Mouse (Mus musculus): ENCODE measurements around the gene Ccdc57. TPM values are rescaled to one million over a fixed set of nuclear protein-coding genes. Genes with fewer than 3 reads are reported as not detected.
A peak's percentile ranks its signal among the peaks of the same experiment; 100 is the strongest.

Ccdc57 gene
- polyA plus RNA-seq, 1 experiment from 2014 or later, result 4.4 TPM

- WGBS, result 91% methylated on average over 13 of the region's 13 CpGs
- Histone ChIP-seq H3K9me3 (no peaks in the 10 kb centered on the region), H3K4me2 (no peak overlapping the region), H3K36me3 (peaks cover 94% of the 10 kb centered on the region), H3K4me3 (no peak overlapping the region), H3K27ac (no peak overlapping the region), H3K27me3 (no peaks in the 10 kb centered on the region), H3K9ac (no peak overlapping the region), H3K4me1 (peaks cover 26% of the 10 kb centered on the region)
- no peak for ATAC-seq (ENCODE audit: insufficient number of reproducible peaks, low FRiP score, low TSS enrichment, low read depth)
These were observed 29.5 kb upstream of the Ccdc57 start for GRCm38 (mm10) chr11:120962050-120962771.

GRCm38 (mm10) chr11:120961594-120961993, 28.9 kb upstream of the Ccdc57 start:
- Histone ChIP-seq H3K9me3 (no peaks in the 10 kb centered on the region), H3K27me3 (no peaks in the 10 kb centered on the region), H3K4me2 (no peak overlapping the region), H3K4me1 (peaks cover 26% of the 10 kb centered on the region), H3K27ac (no peak overlapping the region), H3K4me3 (no peak overlapping the region), H3K9ac (no peak overlapping the region), H3K36me3 (peaks cover 95% of the 10 kb centered on the region)
- ATAC-seq (ENCODE audit: insufficient number of reproducible peaks, low FRiP score, low TSS enrichment, low read depth), result no peak
- WGBS, result 80% methylated on average over 7 of the region's 7 CpGs

- WGBS, result 48% methylated on average over 1 of the region's 1 CpGs
- H3K27me3 ChIP-seq, result no peaks in the 10 kb centered on the region
- no peak overlapping the region for H3K4me3 ChIP-seq
- H3K4me2 ChIP-seq, result no peak overlapping the region
- no peak for ATAC-seq (ENCODE audit: insufficient number of reproducible peaks, low FRiP score, low TSS enrichment, low read depth)
- peaks cover 93% of the 10 kb centered on the region for H3K36me3 ChIP-seq
- H3K27ac ChIP-seq, result no peak overlapping the region
- peaks cover 24% of the 10 kb centered on the region for H3K4me1 ChIP-seq
- no peak overlapping the region for H3K9ac ChIP-seq
- no peaks in the 10 kb centered on the region for H3K9me3 ChIP-seq
These were observed 27.6 kb upstream of the Ccdc57 start for GRCm38 (mm10) chr11:120960248-120960647.

- Histone ChIP-seq H3K36me3 (peaks cover 89% of the 10 kb centered on the region), H3K9me3 (no peaks in the 10 kb centered on the region), H3K9ac (no peak overlapping the region), H3K27ac (no peak overlapping the region), H3K27me3 (no peaks in the 10 kb centered on the region), H3K4me1 (peaks cover 24% of the 10 kb centered on the region), H3K4me2 (no peak overlapping the region), H3K4me3 (no peak overlapping the region)
- 80% methylated on average over 3 of the region's 3 CpGs for WGBS
- ATAC-seq (ENCODE audit: insufficient number of reproducible peaks, low FRiP score, low TSS enrichment, low read depth), result no peak
These were observed 26.9 kb upstream of the Ccdc57 start for GRCm38 (mm10) chr11:120959564-120959963.

GRCm38 (mm10) chr11:120959066-120959465, 26.4 kb upstream of the Ccdc57 start:
- H3K4me1 ChIP-seq, result peaks cover 21% of the 10 kb centered on the region; the same call in 1 of the 2 replicates
- no peak overlapping the region for H3K9ac ChIP-seq
- H3K4me2 ChIP-seq, result no peak overlapping the region
- no peaks in the 10 kb centered on the region for H3K9me3 ChIP-seq
- no peak overlapping the region for H3K4me3 ChIP-seq
- peaks cover 84% of the 10 kb centered on the region for H3K36me3 ChIP-seq
- no peak for ATAC-seq (ENCODE audit: insufficient number of reproducible peaks, low FRiP score, low TSS enrichment, low read depth)
- peak overlapping the region; percentile 47 for H3K27ac ChIP-seq
- H3K27me3 ChIP-seq, result no peaks in the 10 kb centered on the region
- WGBS, result 88% methylated on average over 18 of the region's 18 CpGs

GRCm38 (mm10) chr11:120957731-120958257, 25.1 kb upstream of the Ccdc57 start:
- WGBS, result 67% methylated on average over 15 of the region's 15 CpGs
- no peaks in the 10 kb centered on the region for H3K27me3 ChIP-seq
- no peak overlapping the region for H3K9ac ChIP-seq
- H3K4me3 ChIP-seq, result no peak overlapping the region
- peaks cover 17% of the 10 kb centered on the region; the same call in 1 of the 2 replicates for H3K4me1 ChIP-seq
- no peak overlapping the region for H3K4me2 ChIP-seq
- no peak for ATAC-seq (ENCODE audit: insufficient number of reproducible peaks, low FRiP score, low TSS enrichment, low read depth)
- H3K27ac ChIP-seq, result 0 out of 2 replicates have a peak overlapping the region, but pooled peaks have one; percentile 22
- H3K9me3 ChIP-seq, result no peaks in the 10 kb centered on the region
- H3K36me3 ChIP-seq, result peaks cover 72% of the 10 kb centered on the region

GRCm38 (mm10) chr11:120957052-120957451, 24.4 kb upstream of the Ccdc57 start:
- no peaks in the 10 kb centered on the region for H3K27me3 ChIP-seq
- no peak overlapping the region for H3K4me3 ChIP-seq
- H3K27ac ChIP-seq, result no peak overlapping the region
- peaks cover 64% of the 10 kb centered on the region for H3K36me3 ChIP-seq
- no peak overlapping the region for H3K4me2 ChIP-seq
- no peak for ATAC-seq (ENCODE audit: insufficient number of reproducible peaks, low FRiP score, low TSS enrichment, low read depth)
- H3K9me3 ChIP-seq, result no peaks in the 10 kb centered on the region
- 45% methylated on average over 8 of the region's 8 CpGs for WGBS
- no peak overlapping the region for H3K9ac ChIP-seq
- H3K4me1 ChIP-seq, result peaks cover 20% of the 10 kb centered on the region; the same call in 1 of the 2 replicates

- peaks cover 51% of the 10 kb centered on the region for H3K36me3 ChIP-seq
- WGBS, result 93% methylated on average over 8 of the region's 8 CpGs
These were observed 23.0 kb upstream of the Ccdc57 start for GRCm38 (mm10) chr11:120955701-120956100.

GRCm38 (mm10) chr11:120954936-120955335, 22.3 kb upstream of the Ccdc57 start:
- no peak for ATAC-seq (ENCODE audit: insufficient number of reproducible peaks, low FRiP score, low TSS enrichment, low read depth)
- Histone ChIP-seq H3K4me1 (peaks cover 40% of the 10 kb centered on the region), H3K4me3 (no peak overlapping the region), H3K9ac (no peak overlapping the region), H3K4me2 (no peak overlapping the region), H3K27ac (no peak overlapping the region), H3K27me3 (no peaks in the 10 kb centered on the region), H3K9me3 (no peaks in the 10 kb centered on the region), H3K36me3 (peaks cover 44% of the 10 kb centered on the region)
- WGBS, result 60% methylated on average over 5 of the region's 5 CpGs

More at GRCm38 (mm10) chr11:120955701-120956100, 23.0 kb upstream of the Ccdc57 start:
- Histone ChIP-seq H3K9ac (no peak overlapping the region), H3K4me3 (no peak overlapping the region), H3K27me3 (no peaks in the 10 kb centered on the region), H3K9me3 (no peaks in the 10 kb centered on the region), H3K4me2 (no peak overlapping the region), H3K4me1 (peaks cover 32% of the 10 kb centered on the region), H3K27ac (no peak overlapping the region)
- ATAC-seq (ENCODE audit: insufficient number of reproducible peaks, low FRiP score, low TSS enrichment, low read depth), result no peak

- Histone ChIP-seq H3K27ac (0 out of 2 replicates have a peak overlapping the region, but pooled peaks have one; percentile 4), H3K9ac (no peak overlapping the region), H3K36me3 (peaks cover 19% of the 10 kb centered on the region), H3K4me2 (peak overlapping the region; percentile 83), H3K4me3 (peak overlapping the region; percentile 57; the same call in 1 of the 2 replicates), H3K4me1 (peaks cover 46% of the 10 kb centered on the region), H3K27me3 (no peaks in the 10 kb centered on the region), H3K9me3 (no peaks in the 10 kb centered on the region)
- ATAC-seq (ENCODE audit: insufficient number of reproducible peaks, low FRiP score, low TSS enrichment, low read depth), result no peak
- WGBS, result 77% methylated on average over 9 of the region's 9 CpGs
These were observed 19.4 kb upstream of the Ccdc57 start for GRCm38 (mm10) chr11:120951731-120952730.

- Histone ChIP-seq H3K9me3 (no peaks in the 10 kb centered on the region), H3K27me3 (no peaks in the 10 kb centered on the region), H3K4me1 (peaks cover 46% of the 10 kb centered on the region), H3K36me3 (peaks cover 11% of the 10 kb centered on the region), H3K4me2 (peak overlapping the region; percentile 83), H3K27ac (peak overlapping the region; percentile 77), H3K9ac (0 out of 2 replicates have a peak overlapping the region, but pooled peaks have one; percentile 18), H3K4me3 (peak overlapping the region; percentile 57)
- 30% methylated on average over 8 of the region's 8 CpGs for whole genome bisulfite sequencing
- ATAC-seq (ENCODE audit: insufficient number of reproducible peaks, low FRiP score, low TSS enrichment, low read depth), result no peak
These were observed 18.6 kb upstream of the Ccdc57 start for GRCm38 (mm10) chr11:120951237-120951636.
